ENCODE assay signal across 10 mouse cellular contexts in genomic region chr9:14215171-14215782, GRCm38 (mm10). TPM values are rescaled to one million over a fixed set of nuclear protein-coding genes. Genes with fewer than 3 reads are reported as not detected.
DNase-seq lines count a peak whose midpoint lies in the region; ATAC-seq lines count a peak whose summit lies in the region.
"Had no signal": no experiment of that assay in that cellular context is flagged by ENCODE, and none has a peak within 500 bp of the region (broad histone marks: within the 10 kb centered on the region; RNA-seq: fewer than 3 reads in every experiment).

No protein-coding gene starts in this region.

- no peak overlapping the region for H3K9ac ChIP-seq in liver, embryonic 12.5 days

- intact Hi-C loops in left cerebral cortex, postnatal 4 days (cut with DNase I) = no loop called here

- 45% methylated on average over 5 of the region's 5 CpGs for WGBS in liver, embryonic 12.5 days (ENCODE audit: insufficient replicate concordance)

- no peaks in the 10 kb centered on the region for H3K9me3 ChIP-seq in liver, embryonic 12.5 days (replicated peaks)

- H3K4me3 ChIP-seq in liver, embryonic 12.5 days = no peak overlapping the region

- H3K27ac ChIP-seq in liver, embryonic 12.5 days = no peak overlapping the region
- H3K27ac ChIP-seq: macrophage had no signal

- no peaks in the 10 kb centered on the region for H3K36me3 ChIP-seq in liver, embryonic 12.5 days

- DNase-seq in adrenal gland, postnatal 10 days = peak; percentile 57
- no peak for DNase-seq in adrenal gland, adult 18-20 months (ENCODE audit: low spot score in 2 of 2)
- DNase-seq in monocyte, adult 2 months (ENCODE audit: low read depth in 1 of 2, low spot score in 2 of 2) = peak; percentile 5 to 33
- peak; percentile 40 for DNase-seq in yolk sac, embryonic 10.5 days (ENCODE audit: low spot score)
- DNase-seq in left cerebral cortex, postnatal 4 days = no peak
- DNase-seq: thymus, adult 18-20 months had no signal

- H3K4me2 ChIP-seq in liver, embryonic 12.5 days = no peak overlapping the region

- no peaks in the 10 kb centered on the region for H3K27me3 ChIP-seq in liver, embryonic 12.5 days (replicated peaks)

- no peaks in the 10 kb centered on the region for H3K4me1 ChIP-seq in liver, embryonic 12.5 days

- no peak for ATAC-seq in monocyte, adult 5-6 weeks (replicated peaks; ENCODE audit: insufficient number of reproducible peaks, low FRiP score, low TSS enrichment, poor library complexity, severe bottlenecking)
- peak; percentile 49; the same call in 1 of the 2 replicates for ATAC-seq in liver, embryonic 12.5 days
- ATAC-seq in inflammation-experienced regulatory T-cells, adult 6 months = no peak

RNA-seq across cellular contexts. Expression of gene Sesn3, which starts 59.6 kb away (rescaled TPM):
- total RNA-seq in adrenal gland, postnatal 10 days (2021) = 10 to 100 TPM; 37.0 to 40.6 TPM
- total RNA-seq in adrenal gland, adult 18-20 months (2021) = 10 to 100 TPM; 40.6 to 66.1 TPM
- 24.4 to 44.6 TPM (median 27.5 TPM) in 3 replicates for total RNA-seq in monocyte, adult 5-6 weeks (2017)
- 1.8 and 2.4 TPM in 2 replicates for polyA plus RNA-seq in liver, embryonic 12.5 days (2016; fragmentation: Nextera tagmentation; extraction: Ambion mirVana)
- polyA plus RNA-seq in inflammation-experienced regulatory T-cells, adult 6 months (2017; shearing (Covaris generic)) = 10 to 100 TPM; 15.5 to 29.8 (median 28.9) TPM
- 10 to 100 TPM; 70.1 to 73.3 TPM for total RNA-seq in left cerebral cortex, postnatal 4 days (2021)

Comparison
In these comparisons a context has a peak if more than half of its experiments do, and no peak if none do; other contexts are left out.
1. DNase-seq: peak in adrenal gland, postnatal 10 days (single experiment), monocyte, adult 2 months (2 of 2) and yolk sac, embryonic 10.5 days (single experiment); none in adrenal gland, adult 18-20 months (0 of 2) and left cerebral cortex, postnatal 4 days (single experiment).